Mouse (Mus musculus): ENCODE data around the gene Ppp1r11.

- no peak for TF ChIP-seq POLR2A (IDR thresholded peaks at IDR 0.05; ENCODE audit: control insufficient read depth, low read depth, low read length)
- no peak for TF ChIP-seq CTCF (IDR thresholded peaks at IDR 0.05; ENCODE audit: control insufficient read depth, insufficient read depth, insufficient replicate concordance, low read depth, low read length)
Observed at GRCm38 (mm10) chr17:36900001-36900400, 51.5 kb downstream of the Ppp1r11 start.
